Mouse (Mus musculus) forebrain, postnatal 0 days (tissue): ENCODE measurements around the gene Hoxb5. TPM values are rescaled to one million over a fixed set of nuclear protein-coding genes. Genes with fewer than 3 reads are reported as not detected.

ENCODE experiments used
- ATAC-seq: fragments of 200-750 bp; cut with Nextera tagmentation; 2 replicates; pipeline ENCODE4 v1.8.0; 2017; ENCODE audit warnings: mild to moderate bottlenecking, moderate library complexity
- DNase-seq: peaks from one replicate; pipeline ENCODE4 v3.0.0-alpha.2; 2015
- H3K27ac ChIP-seq: fragments of 300-500 bp; sonication (generic); 2 replicates; pipeline ENCODE4 v1.5.1; 2014; ENCODE audit warnings: low read depth, mild to moderate bottlenecking, antibody characterized with exemption, low read length, moderate library complexity, mixed read lengths
- H3K27me3 ChIP-seq: fragments of 300-500 bp; sonication (generic); 2 replicates; pipeline ENCODE4 v1.6.1; 2014; ENCODE audit warnings: mild to moderate bottlenecking, low read length, mixed read lengths; ENCODE audit not compliant: insufficient read depth
- H3K36me3 ChIP-seq: fragments of 300-500 bp; sonication (generic); 2 replicates; pipeline ENCODE4 v1.6.1; 2014; ENCODE audit warnings: mild to moderate bottlenecking, moderate library complexity; ENCODE audit not compliant: insufficient read depth
- H3K4me1 ChIP-seq: fragments of 300-500 bp; sonication (generic); 2 replicates; pipeline ENCODE4 v1.6.1; 2014; ENCODE audit warnings: antibody characterized with exemption; ENCODE audit not compliant: insufficient read depth
- H3K4me2 ChIP-seq: fragments of 300-500 bp; sonication (generic); 2 replicates; pipeline ENCODE4 v1.6.1; 2014; ENCODE audit warnings: low read depth, mild to moderate bottlenecking, moderate library complexity
- H3K4me3 ChIP-seq: fragments of 300-500 bp; sonication (generic); 2 replicates; pipeline ENCODE4 v1.5.1; 2014; ENCODE audit warnings: low read depth, low read length, mixed read lengths
- H3K9ac ChIP-seq: fragments of 300-500 bp; sonication (generic); 2 replicates; pipeline ENCODE4 v1.6.1; 2014; ENCODE audit warnings: mild to moderate bottlenecking
- H3K9me3 ChIP-seq: fragments of 300-500 bp; sonication (generic); 2 replicates; pipeline ENCODE4 v1.6.1; 2016; ENCODE audit warnings: low read length
- CTCF ChIP-seq: sonication (generic); IDR thresholded peaks from 2 replicates; pipeline ENCODE4 v1.5.1; 2016; ENCODE audit warnings: antibody characterized with exemption, control low read depth, low read depth
- whole genome bisulfite sequencing: fragments of 180-500 bp; shearing (Covaris S2); extraction: QIAGEN DNeasy Blood & Tissue Kit; methylation state at CpG from one replicate; pipeline ENCODE4 v1.1.7; 2014; 5-methylcytosine and 5-hydroxymethylcytosine counted together
- polyA plus RNA-seq: library from polyadenylated mRNA; unstranded; fragments of >200 nt; fragmentation: Nextera tagmentation; extraction: Ambion mirVana; gene quantifications from 2 replicates; pipeline ENCODE4 v1.2.1, GENCODE M21; 2015
- total RNA-seq: library from RNA; depleted of rRNA; stranded (reverse); fragments of >200 nt; gene quantifications from 2 replicates; pipeline ENCODE4 v1.2.3, GENCODE M21; 2014

The Hoxb5 gene
- total and polyA plus RNA-seq, 2 experiments from 2014 or later: not detected

DNA sequence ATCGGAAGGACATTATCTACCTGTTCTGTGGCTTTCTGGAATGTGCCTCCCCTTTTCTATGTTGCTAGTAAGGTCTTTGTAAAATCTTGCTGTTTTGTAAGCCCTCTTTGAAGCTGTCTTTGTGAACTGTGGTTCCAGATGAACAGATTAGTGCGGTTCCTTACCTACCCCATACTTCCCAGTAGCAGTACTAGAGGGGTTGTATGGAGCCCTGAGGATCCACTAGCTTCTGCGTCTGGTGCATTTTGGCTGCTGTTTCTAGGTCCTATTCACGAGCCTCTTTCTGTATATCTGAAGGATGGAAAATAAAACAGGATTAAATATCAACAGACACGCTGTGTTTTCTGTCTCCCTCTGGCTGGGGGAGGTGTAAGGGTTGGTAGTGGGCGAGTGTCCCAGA is 13.3 kb upstream of the Hoxb5 start:
- Histone ChIP-seq H3K27ac (no peak overlapping the region), H3K36me3 (no peaks in the 10 kb centered on the region), H3K9me3 (no peaks in the 10 kb centered on the region), H3K4me2 (no peak overlapping the region), H3K4me3 (no peak overlapping the region), H3K9ac (no peak overlapping the region), H3K4me1 (no peaks in the 10 kb centered on the region), H3K27me3 (peaks cover 94% of the 10 kb centered on the region)
- WGBS: 9% methylated on average over 6 of the region's 6 CpGs
- DNase-seq (no peak), ATAC-seq (no peak)
- TF ChIP-seq CTCF: no peak

DNA sequence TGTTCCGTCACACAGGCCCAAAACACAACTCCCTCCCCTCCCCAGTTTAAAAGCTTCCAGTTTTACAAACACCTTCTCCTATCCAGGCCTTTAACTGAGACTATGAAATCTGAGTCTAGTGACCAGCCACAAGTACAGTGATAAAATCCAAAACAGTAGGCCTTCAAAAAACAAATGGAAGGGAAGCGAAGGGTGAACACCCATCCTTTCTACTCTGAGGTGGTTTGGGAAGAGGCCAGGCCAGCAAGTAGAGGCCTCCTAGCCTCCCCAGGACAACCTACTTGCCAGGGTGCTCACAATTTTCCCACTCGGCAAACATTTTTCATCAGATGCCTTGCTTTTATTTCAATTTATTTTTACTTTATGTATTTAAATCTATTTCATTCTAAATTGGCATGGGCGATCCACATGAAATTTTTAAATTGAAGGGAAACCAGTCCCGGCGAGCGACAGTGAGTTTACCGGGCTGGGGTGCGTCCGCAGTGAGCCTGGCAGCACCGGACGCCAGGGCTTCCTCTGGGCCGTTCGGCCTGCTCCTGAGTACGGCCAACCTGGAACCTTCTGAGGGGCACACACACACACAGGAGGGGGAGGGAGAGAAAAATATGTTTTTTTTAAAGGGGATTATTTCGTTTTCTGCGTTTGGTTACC is 12.3 kb upstream of the Hoxb5 start:
- whole genome bisulfite sequencing: 3% methylated on average over 17 of the region's 17 CpGs
- DNase-seq: no peak
- peaks cover 94% of the 10 kb centered on the region for H3K27me3 ChIP-seq
- H3K4me2 ChIP-seq: no peak overlapping the region
- no peak overlapping the region for H3K27ac ChIP-seq
- no peaks in the 10 kb centered on the region for H3K9me3 ChIP-seq
- TF ChIP-seq CTCF: no peak
- no peaks in the 10 kb centered on the region for H3K36me3 ChIP-seq
- no peak for ATAC-seq
- no peak overlapping the region for H3K9ac ChIP-seq
- H3K4me3 ChIP-seq: no peak overlapping the region
- H3K4me1 ChIP-seq: no peaks in the 10 kb centered on the region

GRCm38 (mm10) chr11:96291681-96292564 is 11.2 kb upstream of the Hoxb5 start, which contains the start of gene Hoxb6:
Hoxb6 (plus strand) TSS chr11:96292476.
- H3K27ac ChIP-seq: no peak within 1 kb of the TSS
- no peaks in the 10 kb centered on the region for H3K9me3 ChIP-seq
- ATAC-seq (no peak), DNase-seq (no peak)
- TF ChIP-seq CTCF: no peak
- H3K4me2 ChIP-seq: no peak within 1 kb of the TSS
- no peaks in the 10 kb centered on the region for H3K4me1 ChIP-seq
- no peak within 1 kb of the TSS for H3K9ac ChIP-seq
- H3K27me3 ChIP-seq: peaks cover 94% of the 10 kb centered on the region
- no peak within 1 kb of the TSS for H3K4me3 ChIP-seq
- H3K36me3 ChIP-seq: no peaks in the 10 kb centered on the region
- WGBS: 1% methylated on average over 22 of the region's 22 CpGs

DNA sequence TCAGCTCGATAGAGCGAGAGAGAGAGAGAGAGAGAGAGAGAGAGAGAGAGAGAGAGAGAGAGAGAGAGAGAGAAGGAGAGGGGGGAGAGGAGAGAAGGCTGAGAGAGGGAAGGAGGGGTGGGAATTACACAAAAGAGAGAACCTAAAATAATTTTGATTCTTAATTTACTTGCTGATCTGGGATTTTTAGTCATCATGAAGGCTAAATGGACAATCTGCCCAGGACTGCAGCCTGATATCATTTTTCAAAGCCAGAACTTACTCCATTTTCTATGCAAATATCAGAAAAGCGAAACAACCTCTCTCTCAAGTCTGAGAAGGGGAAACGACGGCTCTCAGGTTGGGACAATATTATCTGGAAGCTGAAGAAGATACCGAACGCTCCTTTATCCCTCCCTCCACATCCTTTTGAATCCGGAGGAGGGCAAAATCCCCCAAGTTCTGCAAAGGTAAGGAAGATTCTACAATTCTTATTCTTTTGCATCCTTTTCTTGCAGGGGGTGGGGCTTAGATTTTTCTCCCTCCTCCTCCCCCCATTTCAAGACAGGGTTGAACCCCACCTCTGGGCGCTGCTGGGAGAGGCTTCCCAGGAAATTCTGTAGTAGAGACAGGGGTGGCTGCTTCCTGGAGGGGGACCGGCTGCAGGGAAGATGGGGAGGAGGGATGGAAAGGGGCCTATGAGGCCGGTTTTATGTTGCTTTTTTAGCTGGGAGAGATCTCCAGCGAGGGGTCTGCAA is 10.4 kb upstream of the Hoxb5 start:
- H3K36me3 ChIP-seq: no peaks in the 10 kb centered on the region
- no peak overlapping the region for H3K27ac ChIP-seq
- TF ChIP-seq CTCF: no peak
- H3K27me3 ChIP-seq: peaks cover 94% of the 10 kb centered on the region
- H3K4me1 ChIP-seq: no peaks in the 10 kb centered on the region
- no peak for DNase-seq
- ATAC-seq: no peak
- H3K4me3 ChIP-seq: no peak overlapping the region
- 1% methylated on average over 12 of the region's 12 CpGs for WGBS
- H3K9me3 ChIP-seq: no peaks in the 10 kb centered on the region
- H3K9ac ChIP-seq: no peak overlapping the region
- H3K4me2 ChIP-seq: no peak overlapping the region

DNA sequence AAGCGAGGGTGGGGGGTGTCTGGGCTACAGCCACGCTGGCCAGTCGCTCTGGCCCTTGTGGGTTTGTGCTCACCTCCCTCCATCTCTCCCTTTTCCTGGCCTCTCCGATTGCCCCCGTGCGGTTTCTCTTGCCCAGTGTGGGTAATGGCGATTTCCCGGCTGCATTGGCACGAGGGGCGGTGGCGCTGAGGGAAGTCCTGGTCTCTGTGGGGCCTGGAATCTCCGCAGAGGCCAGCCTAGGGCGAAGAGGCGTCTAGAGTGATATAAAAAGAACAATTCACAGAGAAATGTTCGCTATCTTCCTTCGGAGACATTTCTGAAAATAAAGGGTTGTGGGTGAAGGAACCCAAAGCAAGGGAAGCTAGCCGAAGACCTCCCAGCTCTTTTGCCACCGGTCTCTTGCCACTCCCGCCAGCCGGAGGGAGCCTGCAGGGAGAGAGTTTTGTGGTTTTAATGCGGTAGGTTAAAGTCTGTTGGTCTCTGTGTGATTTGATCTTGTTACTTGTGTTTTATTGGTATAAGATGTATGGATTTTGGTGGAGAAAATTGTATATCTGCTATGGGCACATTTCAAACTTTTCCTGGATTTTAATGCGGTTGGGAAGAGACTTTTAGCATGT is 9.7 kb upstream of the Hoxb5 start:
- H3K9ac ChIP-seq: no peak overlapping the region
- no peak for TF ChIP-seq CTCF
- H3K27ac ChIP-seq: no peak overlapping the region
- H3K9me3 ChIP-seq: no peaks in the 10 kb centered on the region
- DNase-seq (no peak), ATAC-seq (no peak)
- no peaks in the 10 kb centered on the region for H3K4me1 ChIP-seq
- peaks cover 94% of the 10 kb centered on the region for H3K27me3 ChIP-seq
- 3% methylated on average over 22 of the region's 22 CpGs for WGBS
- H3K36me3 ChIP-seq: no peaks in the 10 kb centered on the region
- no peak overlapping the region for H3K4me2 ChIP-seq
- H3K4me3 ChIP-seq: no peak overlapping the region

DNA sequence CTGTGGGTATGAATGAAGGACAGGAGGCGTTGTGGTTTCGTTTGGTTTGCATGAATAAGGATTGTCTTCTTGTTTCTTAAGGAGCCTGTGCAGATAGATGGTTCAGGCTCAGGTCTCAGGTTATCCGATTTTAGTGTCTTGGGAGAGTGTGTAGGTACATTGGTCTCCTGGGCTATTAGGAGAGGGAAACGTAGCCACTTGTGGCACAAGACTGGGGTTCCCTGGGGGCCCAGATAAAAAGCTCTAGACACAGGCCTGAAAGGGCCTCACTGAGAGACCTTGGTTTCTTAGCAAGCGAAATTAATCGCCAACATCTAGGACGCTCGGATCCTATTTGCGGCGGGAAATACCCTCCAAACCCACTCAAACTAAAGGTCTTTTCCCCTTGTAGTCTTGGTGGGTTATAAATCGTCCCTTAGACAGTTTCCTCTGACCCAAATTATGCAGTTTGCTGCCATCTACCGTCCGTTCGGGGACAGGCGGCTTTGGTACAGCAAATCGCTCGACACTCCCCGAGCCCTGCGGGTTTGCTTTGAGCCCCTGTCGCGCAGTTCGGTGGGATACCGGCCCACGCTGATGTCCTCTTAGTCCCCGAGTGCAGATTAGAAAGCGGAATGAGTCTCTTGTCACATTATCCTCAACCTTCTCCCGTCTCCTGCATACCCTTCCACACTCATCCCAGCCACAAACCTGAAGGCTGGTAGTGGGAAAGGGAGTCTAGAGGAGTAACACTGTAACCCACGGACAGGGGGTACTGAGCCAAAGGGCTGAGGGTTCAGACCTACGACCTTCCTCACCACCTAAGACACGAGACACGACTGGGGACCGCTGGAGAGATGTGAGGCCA is 8.7 kb upstream of the Hoxb5 start:
- Histone ChIP-seq H3K4me3 (no peak overlapping the region), H3K4me2 (no peak overlapping the region), H3K27me3 (peaks cover 94% of the 10 kb centered on the region), H3K9me3 (no peaks in the 10 kb centered on the region), H3K4me1 (no peaks in the 10 kb centered on the region), H3K27ac (no peak overlapping the region), H3K9ac (no peak overlapping the region), H3K36me3 (no peaks in the 10 kb centered on the region)
- TF ChIP-seq CTCF: peak; percentile 79
- 1% methylated on average over 32 of the region's 32 CpGs for WGBS
- DNase-seq (peak; percentile 80), ATAC-seq (no peak)
